Mouse (Mus musculus) midbrain, embryonic 15.5 days (tissue): ENCODE results near the gene Wdr82. TPM values are rescaled to one million over a fixed set of nuclear protein-coding genes. Genes with fewer than 3 reads are reported as not detected.

ENCODE experiments used
- ATAC-seq: fragments of 200-750 bp; cut with Nextera tagmentation; replicated peaks from 2 replicates; pipeline ENCODE4 v1.8.0; 2017; ENCODE audit warnings: moderate TSS enrichment
- H3K27ac ChIP-seq: fragments of 300-500 bp; sonication (generic); 2 replicates; pipeline ENCODE4 v1.5.1; 2015; ENCODE audit warnings: mild to moderate bottlenecking, inconsistent platforms
- H3K27me3 ChIP-seq: fragments of 300-500 bp; sonication (generic); replicated peaks from 2 replicates; pipeline ENCODE4 v1.6.1; 2015; ENCODE audit warnings: inconsistent platforms
- H3K36me3 ChIP-seq: fragments of 300-500 bp; sonication (generic); replicated peaks from 2 replicates; pipeline ENCODE4 v1.6.1; 2015; ENCODE audit warnings: inconsistent platforms
- H3K4me1 ChIP-seq: fragments of 300-500 bp; sonication (generic); 2 replicates; pipeline ENCODE4 v1.6.1; 2015; ENCODE audit warnings: inconsistent platforms
- H3K4me2 ChIP-seq: fragments of 300-500 bp; sonication (generic); 2 replicates; pipeline ENCODE4 v1.6.1; 2015; ENCODE audit warnings: inconsistent platforms, mild to moderate bottlenecking, moderate library complexity
- H3K4me3 ChIP-seq: fragments of 300-500 bp; sonication (generic); 2 replicates; pipeline ENCODE4 v1.5.1; 2015; ENCODE audit warnings: mild to moderate bottlenecking, inconsistent platforms
- H3K9ac ChIP-seq: fragments of 300-500 bp; sonication (generic); 2 replicates; pipeline ENCODE4 v1.6.1; 2015; ENCODE audit warnings: mild to moderate bottlenecking, inconsistent platforms
- H3K9me3 ChIP-seq: fragments of 300-500 bp; sonication (generic); 2 replicates; pipeline ENCODE4 v1.6.1; 2016; ENCODE audit warnings: inconsistent platforms
- WGBS: fragments of 180-500 bp; shearing (Covaris S2); methylation state at CpG from one replicate; pipeline ENCODE4 v1.1.7; 2015; ENCODE audit warnings: mixed read lengths; 5-methylcytosine and 5-hydroxymethylcytosine counted together
- polyA plus RNA-seq: library from polyadenylated mRNA; unstranded; fragments of >200 nt; fragmentation: Nextera tagmentation; extraction: Ambion mirVana; gene quantifications from 2 replicates; pipeline ENCODE4 v1.2.1, GENCODE M21; 2015

The Wdr82 gene
- 40.5 and 41.1 TPM in 2 replicates for polyA plus RNA-seq

GRCm38 (mm10) chr9:106170556-106171345, at the start of gene Wdr82:
Gene Wdr82 (plus strand): TSS chr9:106170928.
- Histone ChIP-seq H3K4me2 (peak within 1 kb of the TSS; percentile 68), H3K9me3 (no peaks in the 10 kb centered on the region), H3K4me3 (peak within 1 kb of the TSS; percentile 98), H3K9ac (peak within 1 kb of the TSS; percentile 89), H3K4me1 (peaks cover 44% of the 10 kb centered on the region), H3K27me3 (no peaks in the 10 kb centered on the region), H3K27ac (peak within 1 kb of the TSS; percentile 99), H3K36me3 (no peaks in the 10 kb centered on the region)
- under 1% methylated on average over 80 of the region's 81 CpGs for WGBS
- peak; percentile 92 for ATAC-seq

- WGBS = 49% methylated on average over 4 of the region's 4 CpGs
- Histone ChIP-seq H3K9me3 (no peaks in the 10 kb centered on the region), H3K4me1 (peaks cover 23% of the 10 kb centered on the region), H3K9ac (no peak overlapping the region), H3K27ac (no peak overlapping the region), H3K4me2 (no peak overlapping the region), H3K27me3 (no peaks in the 10 kb centered on the region), H3K4me3 (no peak overlapping the region), H3K36me3 (no peaks in the 10 kb centered on the region)
- no peak for ATAC-seq
Measured at GRCm38 (mm10) chr9:106123599-106123998, 47.1 kb upstream of the Wdr82 start.

- H3K27me3 ChIP-seq = no peaks in the 10 kb centered on the region
- H3K4me3 ChIP-seq = no peak overlapping the region
- peaks cover 19% of the 10 kb centered on the region for H3K4me1 ChIP-seq
- 0% methylated on average over 2 of the region's 2 CpGs for WGBS
- peak overlapping the region; percentile 83 for H3K27ac ChIP-seq
- ATAC-seq = peak; percentile 93
- no peaks in the 10 kb centered on the region for H3K9me3 ChIP-seq
- peak overlapping the region; percentile 8; the same call in 1 of the 2 replicates for H3K4me2 ChIP-seq
- peak overlapping the region; percentile 8; the same call in 1 of the 2 replicates for H3K9ac ChIP-seq
- no peaks in the 10 kb centered on the region for H3K36me3 ChIP-seq
Measured at GRCm38 (mm10) chr9:106126786-106127251, 43.9 kb upstream of the Wdr82 start.

- Histone ChIP-seq H3K4me2 (no peak overlapping the region), H3K4me3 (no peak overlapping the region), H3K9me3 (no peaks in the 10 kb centered on the region), H3K9ac (no peak overlapping the region), H3K36me3 (no peaks in the 10 kb centered on the region), H3K27ac (no peak overlapping the region), H3K27me3 (no peaks in the 10 kb centered on the region), H3K4me1 (peaks cover 19% of the 10 kb centered on the region)
- no peak for ATAC-seq
- 84% methylated on average over 2 of the region's 2 CpGs for WGBS
Measured at GRCm38 (mm10) chr9:106129072-106129471, 41.7 kb upstream of the Wdr82 start.

GRCm38 (mm10) chr9:106130250-106130649, 40.5 kb upstream of the Wdr82 start:
- 81% methylated on average over 7 of the region's 7 CpGs for WGBS
- no peak overlapping the region for H3K4me2 ChIP-seq
- peaks cover 19% of the 10 kb centered on the region for H3K4me1 ChIP-seq
- no peaks in the 10 kb centered on the region for H3K36me3 ChIP-seq
- ATAC-seq = no peak
- no peak overlapping the region for H3K9ac ChIP-seq
- H3K9me3 ChIP-seq = no peaks in the 10 kb centered on the region
- H3K27ac ChIP-seq = no peak overlapping the region
- no peak overlapping the region for H3K4me3 ChIP-seq
- no peaks in the 10 kb centered on the region for H3K27me3 ChIP-seq

- Histone ChIP-seq H3K4me1 (peaks cover 12% of the 10 kb centered on the region; the same call in 1 of the 2 replicates), H3K27me3 (no peaks in the 10 kb centered on the region), H3K9me3 (no peaks in the 10 kb centered on the region), H3K27ac (no peak overlapping the region), H3K36me3 (no peaks in the 10 kb centered on the region), H3K9ac (no peak overlapping the region), H3K4me2 (no peak overlapping the region), H3K4me3 (no peak overlapping the region)
- no peak for ATAC-seq
- 38% methylated on average over 10 of the region's 10 CpGs for WGBS
Measured at GRCm38 (mm10) chr9:106137671-106138216, 33.0 kb upstream of the Wdr82 start.

GRCm38 (mm10) chr9:106139763-106140162, 31.0 kb upstream of the Wdr82 start:
- Histone ChIP-seq H3K4me1 (peaks cover 12% of the 10 kb centered on the region; the same call in 1 of the 2 replicates), H3K9me3 (no peaks in the 10 kb centered on the region), H3K27ac (no peak overlapping the region), H3K4me2 (no peak overlapping the region), H3K4me3 (no peak overlapping the region), H3K9ac (no peak overlapping the region), H3K27me3 (no peaks in the 10 kb centered on the region), H3K36me3 (no peaks in the 10 kb centered on the region)
- ATAC-seq = peak; percentile 43; the same call in 1 of the 2 replicates
- WGBS = 45% methylated on average over 10 of the region's 10 CpGs

- Histone ChIP-seq H3K4me2 (no peak overlapping the region), H3K4me3 (no peak overlapping the region), H3K27ac (0 out of 2 replicates have a peak overlapping the region, but pooled peaks have one; percentile 12), H3K9ac (no peak overlapping the region), H3K9me3 (no peaks in the 10 kb centered on the region), H3K27me3 (no peaks in the 10 kb centered on the region), H3K4me1 (peaks cover 15% of the 10 kb centered on the region), H3K36me3 (no peaks in the 10 kb centered on the region)
- ATAC-seq = no peak
- WGBS = 50% methylated on average over 12 of the region's 12 CpGs
Measured at GRCm38 (mm10) chr9:106141955-106142354, 28.8 kb upstream of the Wdr82 start.

GRCm38 (mm10) chr9:106144176-106144575, 26.6 kb upstream of the Wdr82 start:
- Histone ChIP-seq H3K4me1 (peaks cover 25% of the 10 kb centered on the region), H3K36me3 (no peaks in the 10 kb centered on the region), H3K4me2 (no peak overlapping the region), H3K27me3 (no peaks in the 10 kb centered on the region), H3K9ac (no peak overlapping the region), H3K4me3 (no peak overlapping the region), H3K27ac (no peak overlapping the region), H3K9me3 (no peaks in the 10 kb centered on the region)
- ATAC-seq = no peak
- 71% methylated on average over 7 of the region's 7 CpGs for WGBS

- Histone ChIP-seq H3K9me3 (no peaks in the 10 kb centered on the region), H3K4me2 (no peak overlapping the region), H3K27me3 (no peaks in the 10 kb centered on the region), H3K27ac (no peak overlapping the region), H3K9ac (no peak overlapping the region), H3K4me1 (peaks cover 30% of the 10 kb centered on the region), H3K4me3 (no peak overlapping the region), H3K36me3 (no peaks in the 10 kb centered on the region)
- WGBS = 88% methylated on average over 2 of the region's 2 CpGs
- no peak for ATAC-seq
Measured at GRCm38 (mm10) chr9:106145582-106145981, 25.1 kb upstream of the Wdr82 start.

GRCm38 (mm10) chr9:106147281-106147680, 23.4 kb upstream of the Wdr82 start:
- peaks cover 36% of the 10 kb centered on the region for H3K4me1 ChIP-seq
- H3K9me3 ChIP-seq = no peaks in the 10 kb centered on the region
- ATAC-seq = no peak; the same call in 1 of the 2 replicates
- H3K4me3 ChIP-seq = peak overlapping the region; percentile 66
- H3K27ac ChIP-seq = peak overlapping the region; percentile 96
- H3K27me3 ChIP-seq = no peaks in the 10 kb centered on the region
- H3K4me2 ChIP-seq = peak overlapping the region; percentile 68
- peak overlapping the region; percentile 100 for H3K9ac ChIP-seq
- WGBS = 31% methylated on average over 5 of the region's 5 CpGs
- no peaks in the 10 kb centered on the region for H3K36me3 ChIP-seq

- H3K27ac ChIP-seq = peak overlapping the region; percentile 96
- H3K4me3 ChIP-seq = peak overlapping the region; percentile 66
- ATAC-seq = peak; percentile 67
- H3K4me2 ChIP-seq = peak overlapping the region; percentile 68
- H3K9ac ChIP-seq = peak overlapping the region; percentile 100
- no peaks in the 10 kb centered on the region for H3K36me3 ChIP-seq
- no peaks in the 10 kb centered on the region for H3K27me3 ChIP-seq
- H3K9me3 ChIP-seq = no peaks in the 10 kb centered on the region
- WGBS = under 1% methylated on average over 10 of the region's 10 CpGs
- H3K4me1 ChIP-seq = peaks cover 39% of the 10 kb centered on the region
Measured at GRCm38 (mm10) chr9:106147851-106148431, 22.8 kb upstream of the Wdr82 start.
